Mouse (Mus musculus) bone marrow, adult 2 months (tissue): ENCODE measurements around the gene Mxi1. TPM values are rescaled to one million over a fixed set of nuclear protein-coding genes. Genes with fewer than 3 reads are reported as not detected.

Experiments
- H3K27ac ChIP-seq: fragments of 200-500 bp; 2 replicates; pipeline ENCODE4 v1.5.1; 2012; ENCODE audit warnings: low read depth, mild to moderate bottlenecking, control low read depth, inconsistent platforms, low read length; ENCODE audit not compliant: control insufficient read depth, poor library complexity, insufficient read depth
- H3K4me1 ChIP-seq: fragments of 200-500 bp; 2 replicates; pipeline ENCODE4 v1.6.1; 2011; ENCODE audit warnings: low read length; ENCODE audit not compliant: control insufficient read depth, insufficient read depth
- H3K4me3 ChIP-seq: fragments of 200-500 bp; replicated peaks from 2 replicates; pipeline ENCODE3; 2011; ENCODE audit warnings: mild to moderate bottlenecking, low read depth, low read length, control low read depth; ENCODE audit not compliant: control insufficient read depth
- CTCF ChIP-seq: fragments of 200-500 bp; IDR thresholded peaks from 2 replicates; pipeline ENCODE4 v1.5.1; 2011; ENCODE audit warnings: low read length, control low read depth; ENCODE audit not compliant: control insufficient read depth, insufficient read depth
- POLR2A ChIP-seq: fragments of 200-500 bp; IDR thresholded peaks from 2 replicates; pipeline ENCODE4 v1.6.1; 2011; ENCODE audit warnings: low read depth, mild to moderate bottlenecking, control low read depth, low read length, borderline replicate concordance; ENCODE audit not compliant: control insufficient read depth
- WGBS: fragments of 180-500 bp; shearing (Covaris S2); methylation state at CpG from one replicate; pipeline ENCODE4 v1.1.7; 2018; 5-methylcytosine and 5-hydroxymethylcytosine counted together
- polyA plus RNA-seq: library from polyadenylated mRNA; stranded (reverse); fragments of >200 nt; gene quantifications from 2 replicates; pipeline ENCODE4 v1.2.4, GENCODE M21; 2011; ENCODE audit warnings: low replicate concordance; ENCODE audit not compliant: missing spikeins, insufficient read depth, insufficient read length

The Mxi1 gene
- polyA plus RNA-seq, 1 experiment = 32.4 TPM

GRCm38 (mm10) chr19:53273781-53274428 lies 36.4 kb upstream of the Mxi1 start:
- 65% methylated on average over 23 of the region's 23 CpGs for WGBS
- TF ChIP-seq POLR2A (no peak), CTCF (no peak)
- peaks cover 2% of the 10 kb centered on the region for H3K4me1 ChIP-seq
- 0 out of 2 replicates have a peak overlapping the region, but pooled peaks have one; percentile 1 for H3K27ac ChIP-seq
- no peak overlapping the region for H3K4me3 ChIP-seq

DNA sequence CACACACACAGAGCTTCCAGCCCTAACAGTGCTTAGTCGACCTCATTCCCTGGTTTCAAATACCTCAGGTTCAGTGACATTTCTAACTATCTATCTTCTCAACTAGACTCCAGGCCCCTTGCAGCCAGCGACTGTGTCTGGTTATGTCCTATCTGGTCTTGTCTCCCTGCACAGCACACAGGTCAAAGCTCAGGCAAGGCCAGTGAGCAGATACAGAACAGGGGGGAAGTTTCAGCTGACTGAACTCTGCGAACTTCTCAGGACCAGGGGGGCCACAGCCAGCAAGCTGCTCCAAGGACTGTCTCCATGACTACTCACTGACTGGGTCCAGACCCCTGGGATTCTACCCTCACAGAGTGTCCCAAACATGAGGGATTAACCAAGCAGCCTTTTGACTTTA lies 35.1 kb upstream of the Mxi1 start:
- Histone ChIP-seq H3K27ac (no peak overlapping the region), H3K4me1 (peaks cover 2% of the 10 kb centered on the region), H3K4me3 (no peak overlapping the region)
- WGBS = 59% methylated on average over 3 of the region's 3 CpGs
- no peak for TF ChIP-seq POLR2A
- TF ChIP-seq CTCF = no peak

DNA sequence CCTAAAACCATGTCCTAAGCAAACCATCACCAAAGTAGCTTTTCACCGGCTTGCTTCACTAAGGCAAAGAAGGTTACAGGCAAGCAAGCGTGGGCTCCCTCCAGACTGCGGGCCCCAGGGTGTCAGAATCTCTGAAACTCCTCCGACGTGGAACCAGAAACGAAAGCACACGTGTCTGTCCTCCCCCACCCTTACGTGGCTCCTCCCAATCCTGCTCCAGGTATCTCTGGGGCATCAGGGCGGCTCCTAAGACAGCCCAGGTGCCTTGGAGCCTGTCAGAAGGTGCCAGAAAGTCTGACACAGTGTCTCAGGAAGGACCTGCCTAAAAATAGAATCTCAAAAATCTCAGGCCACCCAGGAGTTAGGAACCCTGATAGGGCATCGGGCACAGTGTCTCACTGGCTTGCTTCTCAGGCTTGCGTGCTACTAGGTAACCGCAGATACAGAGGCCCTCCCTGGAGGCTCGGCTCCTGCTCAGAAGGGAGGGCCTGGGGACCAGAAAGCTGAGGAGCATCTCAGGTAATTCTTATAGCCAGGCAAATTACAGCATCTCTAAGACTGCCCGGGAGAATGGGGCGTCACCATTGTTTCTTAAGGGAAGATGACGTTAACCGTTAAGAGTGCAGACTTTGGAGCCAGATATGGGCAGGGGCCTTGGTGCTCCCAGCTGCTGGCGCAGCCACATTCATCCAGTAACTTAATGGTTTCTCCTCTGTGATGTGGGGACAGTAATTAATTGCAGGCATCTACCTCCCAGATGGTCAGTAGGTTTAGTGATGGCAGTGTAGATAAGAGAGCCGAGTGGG lies 33.2 kb upstream of the Mxi1 start:
- Histone ChIP-seq H3K4me1 (peaks cover 2% of the 10 kb centered on the region; the same call in 1 of the 2 replicates), H3K4me3 (no peak overlapping the region), H3K27ac (no peak overlapping the region)
- no peak for TF ChIP-seq POLR2A
- no peak for TF ChIP-seq CTCF
- WGBS = 81% methylated on average over 19 of the region's 19 CpGs

DNA sequence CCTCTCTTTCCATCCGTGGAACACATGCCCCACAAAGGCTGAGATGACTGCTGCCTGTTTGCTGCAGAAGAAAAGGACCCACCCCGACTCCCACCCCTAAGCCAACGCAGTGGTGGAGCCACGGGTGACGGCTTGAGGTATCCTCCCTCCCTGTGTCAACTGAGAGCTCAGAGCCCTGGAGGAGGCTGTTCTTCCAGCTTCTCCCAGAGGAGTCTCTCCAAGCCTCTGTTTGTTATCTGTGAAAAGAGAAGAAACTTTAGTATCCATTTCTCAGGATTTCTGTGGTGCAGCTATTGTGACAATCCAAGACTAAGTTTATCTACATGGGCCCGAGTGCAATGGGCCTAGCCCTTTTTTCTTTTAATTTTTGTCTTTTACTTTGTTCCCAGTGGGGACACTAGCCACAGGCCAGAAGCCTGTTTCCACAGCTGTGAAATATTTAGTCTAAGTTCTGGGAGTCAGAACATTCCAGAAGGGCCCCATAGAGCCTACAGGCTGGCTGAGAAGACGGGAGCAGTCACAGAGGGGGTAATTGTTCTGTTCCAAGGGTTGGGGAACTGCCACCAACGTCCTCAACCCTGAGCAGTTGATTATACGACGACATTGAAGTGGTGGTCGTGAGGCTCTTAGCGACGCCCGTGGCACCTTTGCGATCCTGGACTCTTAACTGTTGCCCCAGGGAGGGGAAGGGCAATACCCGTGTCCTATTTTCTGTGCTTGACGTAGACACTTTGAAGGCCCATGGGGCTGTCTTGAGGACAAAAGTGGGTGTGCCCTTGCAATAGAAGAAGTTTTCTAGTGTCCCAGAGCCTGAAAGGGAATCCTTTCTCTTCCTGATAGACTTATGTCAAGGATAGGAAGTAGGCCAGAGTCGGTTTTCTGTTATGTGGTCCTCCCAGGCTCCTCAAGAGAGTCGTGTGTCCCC lies 31.6 kb upstream of the Mxi1 start:
- Histone ChIP-seq H3K4me3 (no peak overlapping the region), H3K27ac (no peak overlapping the region), H3K4me1 (peaks cover 2% of the 10 kb centered on the region; the same call in 1 of the 2 replicates)
- TF ChIP-seq CTCF = no peak
- TF ChIP-seq POLR2A = no peak
- 76% methylated on average over 19 of the region's 19 CpGs for WGBS

DNA sequence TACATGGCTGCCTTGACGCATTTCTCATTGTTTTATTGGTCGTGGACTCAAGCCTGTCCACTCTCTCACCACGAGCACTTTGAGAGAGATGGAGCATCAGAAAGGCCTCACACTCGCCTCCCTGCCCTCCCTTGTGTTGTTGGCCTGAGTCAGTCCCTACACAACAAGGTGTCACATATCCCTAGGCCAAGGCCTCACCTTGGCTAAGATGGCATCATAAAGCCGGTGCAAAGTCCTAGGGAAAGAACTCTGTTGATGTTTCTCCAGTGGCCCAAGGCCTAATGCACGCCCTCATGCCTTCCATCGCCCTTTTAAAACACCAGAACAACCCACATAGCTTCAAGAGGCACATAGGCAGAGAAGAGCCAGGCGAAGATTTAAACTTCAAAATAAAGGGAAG lies 30.1 kb upstream of the Mxi1 start:
- Histone ChIP-seq H3K4me1 (no peaks in the 10 kb centered on the region), H3K27ac (no peak overlapping the region), H3K4me3 (no peak overlapping the region)
- TF ChIP-seq CTCF (no peak), POLR2A (no peak)
- 84% methylated on average over 8 of the region's 8 CpGs for WGBS

DNA sequence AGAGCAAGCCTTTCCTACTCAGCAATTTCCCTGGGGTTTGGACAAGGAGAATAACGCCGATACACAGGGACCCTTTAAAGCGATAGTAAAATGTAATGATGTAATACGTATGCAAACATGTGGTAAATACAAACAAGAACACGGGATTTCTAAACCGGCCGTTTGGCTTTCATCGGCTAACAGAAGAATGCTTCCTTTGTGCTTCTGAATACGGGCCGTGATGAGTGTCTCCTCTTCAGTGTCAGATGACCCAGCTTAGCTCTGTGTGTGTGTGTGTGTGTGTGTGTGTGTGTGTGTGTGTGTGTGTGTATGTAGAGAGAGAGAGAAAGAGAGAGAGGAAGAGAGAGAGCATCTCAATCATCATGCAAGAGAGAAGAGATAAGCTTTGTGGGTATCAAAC lies 27.7 kb upstream of the Mxi1 start:
- Histone ChIP-seq H3K27ac (no peak overlapping the region), H3K4me1 (no peaks in the 10 kb centered on the region), H3K4me3 (no peak overlapping the region)
- TF ChIP-seq CTCF = no peak
- TF ChIP-seq POLR2A = no peak
- 90% methylated on average over 10 of the region's 10 CpGs for WGBS

GRCm38 (mm10) chr19:53283742-53284141 lies 26.6 kb upstream of the Mxi1 start:
- Histone ChIP-seq H3K27ac (no peak overlapping the region), H3K4me3 (no peak overlapping the region), H3K4me1 (no peaks in the 10 kb centered on the region)
- TF ChIP-seq POLR2A = no peak
- no peak for TF ChIP-seq CTCF
- WGBS = 85% methylated on average over 7 of the region's 7 CpGs
